Mouse (Mus musculus): ENCODE data around the gene L1td1.

The L1td1 gene

GRCm38 (mm10) chr4:98739753-98740152 is 13.2 kb downstream of the L1td1 start:
- DNase-seq (ENCODE audit: low spot score) = no peak

GRCm38 (mm10) chr4:98743209-98743905 is 16.8 kb downstream of the L1td1 start:
- no peak for DNase-seq (ENCODE audit: low spot score)

- no peak for DNase-seq (ENCODE audit: low spot score)
Observed at GRCm38 (mm10) chr4:98743906-98744210, 17.3 kb downstream of the L1td1 start.

- no peak for DNase-seq (ENCODE audit: low spot score)
Observed at GRCm38 (mm10) chr4:98754456-98754855, 27.9 kb downstream of the L1td1 start.

- DNase-seq (ENCODE audit: low spot score) = no peak
Observed at GRCm38 (mm10) chr4:98756141-98756540, 29.6 kb downstream of the L1td1 start.

- peak; percentile 12 for DNase-seq (ENCODE audit: low spot score)
Observed at GRCm38 (mm10) chr4:98758012-98758821, 31.7 kb downstream of the L1td1 start.

- DNase-seq (ENCODE audit: low spot score) = no peak
Observed at GRCm38 (mm10) chr4:98758872-98759518, 32.5 kb downstream of the L1td1 start.

- no peak for DNase-seq (ENCODE audit: low spot score)
Observed at GRCm38 (mm10) chr4:98767134-98768133, 40.9 kb downstream of the L1td1 start.

- DNase-seq (ENCODE audit: low spot score) = no peak
Observed at GRCm38 (mm10) chr4:98773785-98774184, 47.3 kb downstream of the L1td1 start.

- DNase-seq (ENCODE audit: low spot score) = no peak
Observed at GRCm38 (mm10) chr4:98776721-98777427, 50.3 kb downstream of the L1td1 start.

- DNase-seq (ENCODE audit: low spot score) = no peak
Observed at GRCm38 (mm10) chr4:98777464-98777863, 50.9 kb downstream of the L1td1 start.

- DNase-seq (ENCODE audit: low spot score) = no peak
Observed at GRCm38 (mm10) chr4:98778219-98778618, 51.7 kb downstream of the L1td1 start.

GRCm38 (mm10) chr4:98785851-98786250 is 59.3 kb downstream of the L1td1 start:
- no peak for DNase-seq (ENCODE audit: low spot score)

GRCm38 (mm10) chr4:98786281-98786680 is 59.7 kb downstream of the L1td1 start:
- DNase-seq (ENCODE audit: low spot score) = no peak

All from layer of hippocampus, adult 9-10 months (tissue).